Mouse (Mus musculus) c-Kit-positive CD71-positive TER-119-negative erythroid progenitor cells, embryonic 14.5 days (primary cell): ENCODE measurements around the gene Ap5z1.

Source experiments
- DNase-seq: peaks from one replicate; pipeline ENCODE4 v3.0.0-alpha.2; 2013; ENCODE audit warnings: low read depth

Gene Ap5z1

GRCm38 (mm10) chr5:142473696-142474095, 10.0 kb downstream of the Ap5z1 start:
- no peak for DNase-seq

- no peak for DNase-seq
Observed at GRCm38 (mm10) chr5:142475669-142476068, 11.9 kb downstream of the Ap5z1 start.

- no peak for DNase-seq
Observed at GRCm38 (mm10) chr5:142477346-142477745, 13.6 kb downstream of the Ap5z1 start.

- no peak for DNase-seq
Observed at GRCm38 (mm10) chr5:142477866-142478615, 14.3 kb downstream of the Ap5z1 start.

- DNase-seq, result peak; percentile 56
Observed at GRCm38 (mm10) chr5:142478829-142479435, 15.2 kb downstream of the Ap5z1 start.

- DNase-seq, result peak; percentile 58
Observed at GRCm38 (mm10) chr5:142482512-142482911, 18.8 kb downstream of the Ap5z1 start.

GRCm38 (mm10) chr5:142483581-142483980, 19.8 kb downstream of the Ap5z1 start:
- no peak for DNase-seq

GRCm38 (mm10) chr5:142486654-142487053, 22.9 kb downstream of the Ap5z1 start:
- DNase-seq, result no peak

- no peak for DNase-seq
Observed at GRCm38 (mm10) chr5:142489955-142490707, 26.4 kb downstream of the Ap5z1 start.

- DNase-seq, result no peak
Observed at GRCm38 (mm10) chr5:142493307-142493706, 29.6 kb downstream of the Ap5z1 start.

- no peak for DNase-seq
Observed at GRCm38 (mm10) chr5:142495321-142496096, 31.8 kb downstream of the Ap5z1 start.

GRCm38 (mm10) chr5:142498964-142499363, 35.2 kb downstream of the Ap5z1 start:
- DNase-seq, result no peak

GRCm38 (mm10) chr5:142500918-142501317, 37.2 kb downstream of the Ap5z1 start:
- DNase-seq, result no peak

GRCm38 (mm10) chr5:142502414-142502813, 38.7 kb downstream of the Ap5z1 start:
- DNase-seq, result peak; percentile 41

GRCm38 (mm10) chr5:142504175-142504574, 40.4 kb downstream of the Ap5z1 start:
- no peak for DNase-seq

GRCm38 (mm10) chr5:142505695-142506423, 42.1 kb downstream of the Ap5z1 start:
- DNase-seq, result no peak

GRCm38 (mm10) chr5:142509141-142510060, 45.7 kb downstream of the Ap5z1 start:
- DNase-seq, result no peak

- no peak for DNase-seq
Observed at GRCm38 (mm10) chr5:142510061-142510414, 46.3 kb downstream of the Ap5z1 start.

GRCm38 (mm10) chr5:142512112-142512511, 48.4 kb downstream of the Ap5z1 start:
- DNase-seq, result no peak

- DNase-seq, result no peak
Observed at GRCm38 (mm10) chr5:142518973-142519372, 55.2 kb downstream of the Ap5z1 start.
